Mouse (Mus musculus) heart, adult 8-10 months (tissue): ENCODE data around the gene Stat3. TPM values are rescaled to one million over a fixed set of nuclear protein-coding genes. Genes with fewer than 3 reads are reported as not detected.

ENCODE experiments used
- total RNA-seq, 4 experiments: library from RNA; stranded (reverse); gene quantifications; 2 replicates each; pipeline ENCODE4 v1.2.4; 2022

The Stat3 gene
- total RNA-seq, 4 experiments from 2014 or later = 76.6 to 108 (median 91.0) TPM

Other genes with a start within 250 kb of the Stat3 start
- under 1 TPM; 0.09 to 0.53 (median 0.28) TPM for gene Zfp385c, start 247.1 kb downstream of the Stat3 start, total RNA-seq
- gene Dhx58, start 235.3 kb downstream of the Stat3 start, total RNA-seq = 1 to 10 TPM in 1 of 4 experiments, under 1 TPM in 3; 0.38 to 1.1 (median 0.78) TPM
- gene Kat2a, start 227.1 kb downstream of the Stat3 start, total RNA-seq = 10 to 100 TPM; 12.3 to 14.0 (median 13.1) TPM
- under 1 TPM in 1 of 4 experiments, not detected in 3; 0.37 TPM for gene Hspb9, start 225.7 kb downstream of the Stat3 start, total RNA-seq
- gene Rab5c, start 201.3 kb downstream of the Stat3 start, total RNA-seq = 10 to 100 TPM; 47.1 to 62.6 (median 51.0) TPM
- gene Kcnh4, start 179.6 kb downstream of the Stat3 start, total RNA-seq = not detected
- gene Hcrt, start 176.6 kb downstream of the Stat3 start, total RNA-seq = not detected
- gene Ghdc, start 168.6 kb downstream of the Stat3 start, total RNA-seq = 10 to 100 TPM in 2 of 4 experiments, 1 to 10 TPM in 2; 9.1 to 14.1 (median 10.0) TPM
- gene Stat5b, start 88.8 kb downstream of the Stat3 start, total RNA-seq = 10 to 100 TPM; 57.2 to 64.8 (median 62.7) TPM
- 10 to 100 TPM; 16.5 to 26.5 (median 21.6) TPM for gene Stat5a, start 80.2 kb downstream of the Stat3 start, total RNA-seq
- gene Cavin1, start 31.3 kb upstream of the Stat3 start, total RNA-seq = 100 to 1,000 TPM; 190 to 247 (median 212) TPM
- 100 to 1,000 TPM in 1 of 4 experiments, 10 to 100 TPM in 3; 85.0 to 100 (median 88.9) TPM for gene Atp6v0a1, start 69.9 kb upstream of the Stat3 start, total RNA-seq
- 10 to 100 TPM in 1 of 4 experiments, 1 to 10 TPM in 3; 7.3 to 10.1 (median 7.8) TPM for gene Naglu, start 130.5 kb upstream of the Stat3 start, total RNA-seq
- gene Hsd17b1, start 138.9 kb upstream of the Stat3 start, total RNA-seq = 1 to 10 TPM in 1 of 4 experiments, under 1 TPM in 3; 0.22 to 1.5 (median 0.52) TPM
- 10 to 100 TPM; 14.5 to 21.0 (median 17.6) TPM for gene Coasy, start 143.0 kb upstream of the Stat3 start, total RNA-seq
- 10 to 100 TPM; 15.5 to 24.4 (median 20.0) TPM for gene Mlx, start 147.7 kb upstream of the Stat3 start, total RNA-seq
- gene Psmc3ip, start 155.9 kb upstream of the Stat3 start, total RNA-seq = 1 to 10 TPM; 2.3 to 3.1 (median 2.8) TPM
- gene Retreg3, start 180.4 kb upstream of the Stat3 start, total RNA-seq = 10 to 100 TPM; 26.5 to 31.2 (median 29.0) TPM
- 10 to 100 TPM; 23.2 to 27.3 (median 25.4) TPM for gene Tubg1, start 180.4 kb upstream of the Stat3 start, total RNA-seq
- gene Tubg2, start 216.4 kb upstream of the Stat3 start, total RNA-seq = 1 to 10 TPM; 2.7 to 4.9 (median 3.0) TPM
- 1 to 10 TPM; 1.1 to 2.9 (median 1.5) TPM for gene Cntnap1, start 231.0 kb upstream of the Stat3 start, total RNA-seq
- gene Plekhh3, start 231.8 kb upstream of the Stat3 start, total RNA-seq = 10 to 100 TPM; 23.4 to 29.9 (median 28.1) TPM
- under 1 TPM in 2 of 4 experiments, not detected in 2; 0.14 to 0.19 TPM for gene Ccr10, start 235.9 kb upstream of the Stat3 start, total RNA-seq